In genomic region chr13:78210748-78211089, GRCm38 (mm10) we compare ENCODE assay signal across 9 mouse cellular contexts. TPM values are rescaled to one million over a fixed set of nuclear protein-coding genes. Genes with fewer than 3 reads are reported as not detected.
DNase-seq lines count a peak whose midpoint lies in the region; ATAC-seq lines count a peak whose summit lies in the region.
"Had no signal": no experiment of that assay in that cellular context is flagged by ENCODE, and none has a peak within 500 bp of the region (broad histone marks: within the 10 kb centered on the region; RNA-seq: fewer than 3 reads in every experiment).

No protein-coding gene starts in this region.

- intact Hi-C loops in heart, postnatal 25 days (cut with DNase I): no loop called here

- H3K27me3 ChIP-seq in heart, embryonic 10.5 days (ENCODE audit: insufficient read depth, poor library complexity, severe bottlenecking): peaks cover 74% of the 10 kb centered on the region
- peaks cover 36% of the 10 kb centered on the region for H3K27me3 ChIP-seq in heart, embryonic 16.5 days (ENCODE audit: control insufficient read depth, insufficient read depth, low read length)

- DNase-seq in heart, embryonic 10.5 days (ENCODE audit: low spot score): no peak
- DNase-seq in heart, postnatal 25 days (ENCODE audit: low spot score): no peak
- DNase-seq in R1 (ENCODE audit: low read depth, low spot score): peak; percentile 28
- no peak for DNase-seq in spleen, postnatal 14 days (ENCODE audit: low spot score in 2 of 2)
- DNase-seq in adrenal gland, adult 2 months: no peak
- no peak for DNase-seq in ovary, adult 18-20 months (ENCODE audit: low spot score)

- no peaks in the 10 kb centered on the region for H3K36me3 ChIP-seq in heart, embryonic 10.5 days
- no peaks in the 10 kb centered on the region for H3K36me3 ChIP-seq in heart, embryonic 16.5 days (ENCODE audit: control insufficient read depth, insufficient read depth)

- WGBS in heart, embryonic 10.5 days: 2% methylated on average over 13 of the region's 13 CpGs
- 11% methylated on average over 13 of the region's 13 CpGs for WGBS in heart, embryonic 16.5 days

- H3K9me3 ChIP-seq in heart, embryonic 10.5 days: no peaks in the 10 kb centered on the region
- no peaks in the 10 kb centered on the region for H3K9me3 ChIP-seq in heart, embryonic 16.5 days (replicated peaks; ENCODE audit: control insufficient read depth, low read length)

- peak overlapping the region; percentile 58 for H3K4me3 ChIP-seq in heart, embryonic 10.5 days
- H3K4me3 ChIP-seq in heart, embryonic 16.5 days (ENCODE audit: low read length): peak overlapping the region; percentile 51

- H3K4me1 ChIP-seq in heart, embryonic 10.5 days: peaks cover 21% of the 10 kb centered on the region
- H3K4me1 ChIP-seq in heart, embryonic 16.5 days (ENCODE audit: control insufficient read depth, insufficient read depth, low read length): peaks cover 9% of the 10 kb centered on the region

- H3K4me2 ChIP-seq in heart, embryonic 16.5 days (ENCODE audit: low read depth, low read length): peak overlapping the region; percentile 78

- 0 out of 2 replicates have a peak, but pooled peaks have one; percentile 26 for ATAC-seq in heart, embryonic 16.5 days (replicated peaks; ENCODE audit: extremely low read depth, insufficient read depth, low FRiP score)
- peak; percentile 29 for ATAC-seq in megakaryocyte progenitor cell, adult 5-6 weeks (replicated peaks; ENCODE audit: poor library complexity)

- no peak overlapping the region for H3K9ac ChIP-seq in heart, embryonic 16.5 days (ENCODE audit: low read length)

- no peak overlapping the region for H3K27ac ChIP-seq in heart, embryonic 10.5 days
- H3K27ac ChIP-seq in heart, embryonic 16.5 days (ENCODE audit: low read length): no peak overlapping the region

RNA-seq across cellular contexts. Expression of gene Nr2f1, which starts 11.2 kb away (rescaled TPM):
- 6.0 and 13.8 TPM in 2 replicates for polyA plus RNA-seq in heart, embryonic 10.5 days (2016; fragmentation: Nextera tagmentation; extraction: Ambion mirVana)
- total RNA-seq in heart, postnatal 25 days (2021): 1 to 10 TPM; 2.3 to 2.9 TPM
- 2.3 and 2.8 TPM in 2 replicates for polyA plus RNA-seq in heart, embryonic 16.5 days (2015; fragmentation: Nextera tagmentation; extraction: Ambion mirVana)
- not detected in 2 replicates for total RNA-seq in megakaryocyte progenitor cell, adult 5-6 weeks (2015)
- not detected in 2 replicates for total RNA-seq in megakaryocyte progenitor cell, adult 5-6 weeks (2017)
- total RNA-seq in adrenal gland, adult 2 months (2021): 10 to 100 TPM; 18.2 to 22.7 TPM
- 97.9 and 105 TPM in 2 replicates for polyA plus RNA-seq in adrenal gland, adult 2 months (2012; rRNA removed)
- total RNA-seq: neutrophil, adult 5-6 weeks had no signal

Comparison
In these comparisons a context has a peak if more than half of its experiments do, and no peak if none do; other contexts are left out.
1. RNA of gene Nr2f1, which starts 11.2 kb away (total RNA-seq): 18.2 to 22.7 TPM in adrenal gland, adult 2 months; 2.3 to 2.9 TPM in heart, postnatal 25 days and not detected in megakaryocyte progenitor cell, adult 5-6 weeks; every median in the first group is over 4 times any median in the second.